Mouse (Mus musculus): ENCODE measurements around the gene Slc9a9.

- TF ChIP-seq CTCF (IDR thresholded peaks at IDR 0.05 in 2 of 3, conservative IDR thresholded peaks at IDR 0.05 in 1 of 3; ENCODE audit: control insufficient read depth in 1 of 3, insufficient read depth in 1 of 3, low read depth in 2 of 3, low read length in 3 of 3, poor library complexity in 1 of 3, severe bottlenecking in 1 of 3): no peak
- TF ChIP-seq POLR2A (IDR thresholded peaks at IDR 0.05; ENCODE audit: control insufficient read depth in 1 of 2, insufficient read depth in 1 of 2, low read depth in 1 of 2, low read length in 2 of 2, poor library complexity in 1 of 2): no peak
- TF ChIP-seq RCOR1 (IDR thresholded peaks at IDR 0.05; ENCODE audit: low read depth, low read length): no peak
- TF ChIP-seq EP300 (IDR thresholded peaks at IDR 0.05; ENCODE audit: low read depth in 1 of 2, low read length in 2 of 2): no peak
- no peak for TF ChIP-seq SMC3 (IDR thresholded peaks at IDR 0.05; ENCODE audit: low read depth, low read length)
- no peak for TF ChIP-seq CHD1 (IDR thresholded peaks at IDR 0.05; ENCODE audit: low read depth, low read length)
- no peak for TF ChIP-seq ZNF384 (IDR thresholded peaks at IDR 0.05; ENCODE audit: low read depth, low read length)
- TF ChIP-seq HCFC1 (IDR thresholded peaks at IDR 0.05; ENCODE audit: low read depth, low read length): no peak
- TF ChIP-seq MAX (IDR thresholded peaks at IDR 0.05; ENCODE audit: low read length): no peak
Observed at GRCm38 (mm10) chr9:95042420-95042819, 372.7 kb downstream of the Slc9a9 start.

Data from MEL (cell line).